Mouse (Mus musculus) stomach, embryonic 16.5 days (tissue): Measurements from ENCODE around the gene Rtn1. TPM values are rescaled to one million over a fixed set of nuclear protein-coding genes. Genes with fewer than 3 reads are reported as not detected.

Experiments
- ATAC-seq: fragments of 200-750 bp; cut with Nextera tagmentation; 2 replicates; pipeline ENCODE4 v1.8.0; 2017; ENCODE audit warnings: moderate number of reproducible peaks, moderate TSS enrichment; ENCODE audit not compliant: insufficient read depth, low FRiP score
- H3K27ac ChIP-seq: fragments of 300-500 bp; sonication (generic); 2 replicates; pipeline ENCODE4 v1.5.1; 2014; ENCODE audit warnings: low read length
- H3K27me3 ChIP-seq: fragments of 300-500 bp; sonication (generic); 2 replicates; pipeline ENCODE4 v1.6.1; 2014; ENCODE audit warnings: low read length, control low read depth, mixed read lengths; ENCODE audit not compliant: control insufficient read depth, insufficient read depth
- H3K36me3 ChIP-seq: fragments of 300-500 bp; sonication (generic); 2 replicates; pipeline ENCODE4 v1.6.1; 2014; ENCODE audit warnings: low read length; ENCODE audit not compliant: control insufficient read depth, insufficient read depth
- H3K4me1 ChIP-seq: fragments of 300-500 bp; sonication (generic); 2 replicates; pipeline ENCODE4 v1.6.1; 2014; ENCODE audit warnings: low read length, control low read depth, mixed read lengths; ENCODE audit not compliant: control insufficient read depth, insufficient read depth
- H3K4me2 ChIP-seq: fragments of 300-500 bp; sonication (generic); 2 replicates; pipeline ENCODE4 v1.6.1; 2014; ENCODE audit warnings: low read depth, low read length, mixed read lengths
- H3K4me3 ChIP-seq: fragments of 300-500 bp; sonication (generic); replicated peaks from 2 replicates; pipeline ENCODE4 v1.5.1; 2014; ENCODE audit warnings: mild to moderate bottlenecking, low read length
- H3K9ac ChIP-seq: fragments of 300-500 bp; sonication (generic); 2 replicates; pipeline ENCODE4 v1.6.1; 2014; ENCODE audit warnings: low read length
- H3K9me3 ChIP-seq: fragments of 300-500 bp; sonication (generic); replicated peaks from 2 replicates; pipeline ENCODE4 v1.6.1; 2016; ENCODE audit warnings: low read length, control low read depth; ENCODE audit not compliant: control insufficient read depth
- WGBS: fragments of 180-500 bp; shearing (Covaris S2); extraction: QIAGEN DNeasy Blood & Tissue Kit; methylation state at CpG from one replicate; pipeline ENCODE4 v1.1.7; 2014; 5-methylcytosine and 5-hydroxymethylcytosine counted together
- polyA plus RNA-seq: library from polyadenylated mRNA; unstranded; fragments of >200 nt; fragmentation: Nextera tagmentation; extraction: Ambion mirVana; gene quantifications from 2 replicates; pipeline ENCODE4 v1.2.1, GENCODE M21; 2015

Rtn1 gene
- 59.8 and 63.8 TPM in 2 replicates for polyA plus RNA-seq

- H3K4me3 ChIP-seq = peak within 1 kb of the TSS; percentile 63
- peak within 1 kb of the TSS; percentile 65 for H3K9ac ChIP-seq
- no peak within 1 kb of the TSS for H3K27ac ChIP-seq
- no peaks in the 10 kb centered on the region for H3K9me3 ChIP-seq
- H3K36me3 ChIP-seq = no peaks in the 10 kb centered on the region
- 40% methylated on average over 6 of the region's 6 CpGs for WGBS
- no peak for ATAC-seq
- H3K4me2 ChIP-seq = peak within 1 kb of the TSS; percentile 97
- peaks cover 10% of the 10 kb centered on the region for H3K4me1 ChIP-seq
- peaks cover 31% of the 10 kb centered on the region for H3K27me3 ChIP-seq
Measured at GRCm38 (mm10) chr12:72408954-72409353, at the start of gene Rtn1. TSS of gene Rtn1 (minus strand) at chr12:72409054.

- Histone ChIP-seq H3K4me3 (no peak overlapping the region), H3K9ac (no peak overlapping the region), H3K4me2 (no peak overlapping the region), H3K9me3 (no peaks in the 10 kb centered on the region), H3K36me3 (no peaks in the 10 kb centered on the region), H3K27me3 (no peaks in the 10 kb centered on the region), H3K4me1 (no peaks in the 10 kb centered on the region), H3K27ac (no peak overlapping the region)
- no peak for ATAC-seq
- 72% methylated on average over 17 of the region's 17 CpGs for WGBS
Measured at GRCm38 (mm10) chr12:72453941-72454340, 45.1 kb upstream of the Rtn1 start.

- H3K9ac ChIP-seq = peak within 1 kb of the TSS; percentile 64
- 1% methylated on average over 31 of the region's 31 CpGs for WGBS
Measured at GRCm38 (mm10) chr12:72441839-72442576, 33.2 kb upstream of the Rtn1 start, which contains the start of gene Lrrc9. TSS of gene Lrrc9 (plus strand) at chr12:72441866.

GRCm38 (mm10) chr12:72438961-72439480 is 30.2 kb upstream of the Rtn1 start:
- WGBS = 56% methylated on average over 6 of the region's 6 CpGs
- no peak overlapping the region for H3K4me2 ChIP-seq
- no peaks in the 10 kb centered on the region for H3K9me3 ChIP-seq
- no peak overlapping the region for H3K9ac ChIP-seq
- no peaks in the 10 kb centered on the region for H3K27me3 ChIP-seq
- H3K4me1 ChIP-seq = 0 out of 2 replicates have a peak, but pooled peaks cover 11% of the 10 kb centered on the region
- no peak overlapping the region for H3K27ac ChIP-seq
- ATAC-seq = no peak
- H3K4me3 ChIP-seq = no peak overlapping the region
- H3K36me3 ChIP-seq = no peaks in the 10 kb centered on the region

More at GRCm38 (mm10) chr12:72441839-72442576, 33.2 kb upstream of the Rtn1 start, which contains the start of gene Lrrc9:
- Histone ChIP-seq H3K27ac (no peak within 1 kb of the TSS), H3K4me2 (peak within 1 kb of the TSS; percentile 82), H3K4me1 (0 out of 2 replicates have a peak, but pooled peaks cover 11% of the 10 kb centered on the region), H3K4me3 (peak within 1 kb of the TSS; percentile 46), H3K27me3 (no peaks in the 10 kb centered on the region), H3K9me3 (no peaks in the 10 kb centered on the region), H3K36me3 (no peaks in the 10 kb centered on the region)
- peak; percentile 76 for ATAC-seq

- WGBS = 74% methylated on average over 10 of the region's 10 CpGs
- no peak overlapping the region for H3K27ac ChIP-seq
- H3K36me3 ChIP-seq = no peaks in the 10 kb centered on the region
- no peak overlapping the region for H3K9ac ChIP-seq
- no peaks in the 10 kb centered on the region for H3K9me3 ChIP-seq
- H3K4me3 ChIP-seq = no peak overlapping the region
- 0 out of 2 replicates have a peak, but pooled peaks cover 11% of the 10 kb centered on the region for H3K4me1 ChIP-seq
- H3K4me2 ChIP-seq = no peak overlapping the region
- no peaks in the 10 kb centered on the region for H3K27me3 ChIP-seq
- ATAC-seq = no peak
Measured at GRCm38 (mm10) chr12:72437676-72438341, 29.0 kb upstream of the Rtn1 start.

- no peak overlapping the region for H3K9ac ChIP-seq
- H3K9me3 ChIP-seq = no peaks in the 10 kb centered on the region
- no peak for ATAC-seq
- H3K36me3 ChIP-seq = no peaks in the 10 kb centered on the region
- no peak overlapping the region for H3K4me2 ChIP-seq
- H3K4me3 ChIP-seq = no peak overlapping the region
- H3K27ac ChIP-seq = no peak overlapping the region
- no peaks in the 10 kb centered on the region for H3K4me1 ChIP-seq
- H3K27me3 ChIP-seq = no peaks in the 10 kb centered on the region
- WGBS = 68% methylated on average over 9 of the region's 9 CpGs
Measured at GRCm38 (mm10) chr12:72433241-72433865, 24.5 kb upstream of the Rtn1 start.

GRCm38 (mm10) chr12:72432209-72432608 is 23.4 kb upstream of the Rtn1 start:
- Histone ChIP-seq H3K4me3 (no peak overlapping the region), H3K9ac (no peak overlapping the region), H3K27me3 (no peaks in the 10 kb centered on the region), H3K9me3 (no peaks in the 10 kb centered on the region), H3K27ac (no peak overlapping the region), H3K4me2 (no peak overlapping the region), H3K36me3 (no peaks in the 10 kb centered on the region), H3K4me1 (no peaks in the 10 kb centered on the region)
- ATAC-seq = no peak
- 83% methylated on average over 4 of the region's 4 CpGs for whole genome bisulfite sequencing

GRCm38 (mm10) chr12:72427722-72428126 is 18.9 kb upstream of the Rtn1 start:
- H3K4me2 ChIP-seq = no peak overlapping the region
- no peak overlapping the region for H3K27ac ChIP-seq
- 25% methylated on average over 11 of the region's 11 CpGs for WGBS
- no peaks in the 10 kb centered on the region for H3K4me1 ChIP-seq
- H3K27me3 ChIP-seq = no peaks in the 10 kb centered on the region
- H3K4me3 ChIP-seq = no peak overlapping the region
- no peaks in the 10 kb centered on the region for H3K36me3 ChIP-seq
- H3K9me3 ChIP-seq = no peaks in the 10 kb centered on the region
- no peak for ATAC-seq
- no peak overlapping the region for H3K9ac ChIP-seq
